20 mouse cellular contexts compared by ENCODE assay signal in the genomic region with DNA sequence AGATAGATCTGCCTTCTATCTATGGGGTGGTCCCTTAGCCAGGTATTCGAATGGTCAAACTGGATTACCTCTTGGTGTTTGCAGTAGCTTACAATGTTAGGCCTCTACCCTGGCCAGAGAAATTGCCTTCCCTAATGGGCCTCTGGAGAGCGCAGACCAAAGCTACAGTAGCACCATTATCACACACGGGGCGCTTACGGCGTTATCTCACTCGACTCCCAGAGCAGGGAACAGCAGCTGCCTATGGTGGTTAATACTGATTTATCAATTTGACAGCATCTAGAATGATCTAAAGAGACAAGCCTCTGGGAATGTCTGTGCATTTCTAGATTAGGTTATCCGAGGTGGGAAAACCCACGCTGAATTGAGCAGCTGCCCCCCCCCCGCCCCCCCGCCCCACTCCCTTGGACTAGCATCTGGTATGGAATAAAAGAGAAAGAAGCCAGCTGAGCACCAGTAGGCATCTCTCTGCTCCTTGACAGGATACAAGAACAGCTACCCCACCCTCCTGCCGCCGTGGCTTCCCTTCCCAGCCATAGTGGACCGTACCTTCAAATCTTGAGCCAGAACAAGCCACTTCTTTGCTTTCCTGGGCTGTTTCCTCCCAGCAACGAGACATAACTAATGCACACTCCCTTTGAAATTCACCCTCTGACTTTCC.
DNase-seq lines count a peak whose midpoint lies in the region; ATAC-seq lines count a peak whose summit lies in the region.
"Had no signal": no experiment of that assay in that cellular context is flagged by ENCODE, and none has a peak within 500 bp of the region (broad histone marks: within the 10 kb centered on the region; RNA-seq: fewer than 3 reads in every experiment).

No protein-coding gene starts in this region.

- peak; percentile 35; the same call in 1 of the 2 replicates for ATAC-seq in lung, embryonic 15.5 days (ENCODE audit: borderline replicate concordance, extremely low read depth, low FRiP score, low TSS enrichment)
- peak; percentile 71; the same call in 1 of the 2 replicates for ATAC-seq in hindbrain, embryonic 16.5 days
- ATAC-seq in heart, embryonic 11.5 days (replicated peaks; ENCODE audit: insufficient number of reproducible peaks, low FRiP score, low TSS enrichment), result no peak
- ATAC-seq: intestine, embryonic 16.5 days; liver, postnatal 0 days had no signal

- no peak overlapping the region for H3K27ac ChIP-seq in lung, embryonic 15.5 days
- H3K27ac ChIP-seq in hindbrain, embryonic 16.5 days (ENCODE audit: low read depth, low read length), result no peak overlapping the region
- H3K27ac ChIP-seq in heart, embryonic 11.5 days (ENCODE audit: low read depth, low read length), result no peak overlapping the region
- H3K27ac ChIP-seq: embryonic facial prominence, embryonic 12.5 days; kidney, postnatal 0 days had no signal

- no peak overlapping the region for H3K4me2 ChIP-seq in lung, embryonic 15.5 days
- no peak overlapping the region for H3K4me2 ChIP-seq in hindbrain, embryonic 16.5 days (ENCODE audit: low read length)
- no peak overlapping the region for H3K4me2 ChIP-seq in heart, embryonic 11.5 days
- H3K4me2 ChIP-seq: embryonic facial prominence, embryonic 12.5 days; heart, embryonic 12.5 days had no signal

- H3K27me3 ChIP-seq in lung, embryonic 15.5 days, result no peaks in the 10 kb centered on the region
- H3K27me3 ChIP-seq in hindbrain, embryonic 16.5 days (replicated peaks; ENCODE audit: control insufficient read depth, insufficient read depth, low read length), result no peaks in the 10 kb centered on the region
- no peaks in the 10 kb centered on the region for H3K27me3 ChIP-seq in heart, embryonic 11.5 days (ENCODE audit: control insufficient read depth, insufficient read depth, low read length)
- H3K27me3 ChIP-seq: CH12.LX; embryonic facial prominence, embryonic 12.5 days had no signal

- H3K4me1 ChIP-seq in lung, embryonic 15.5 days, result no peaks in the 10 kb centered on the region
- peaks cover 8% of the 10 kb centered on the region for H3K4me1 ChIP-seq in hindbrain, embryonic 16.5 days (ENCODE audit: control insufficient read depth, insufficient read depth, low read depth, low read length)
- no peaks in the 10 kb centered on the region for H3K4me1 ChIP-seq in heart, embryonic 11.5 days (ENCODE audit: control insufficient read depth, insufficient read depth, low read length)
- H3K4me1 ChIP-seq: embryonic facial prominence, embryonic 12.5 days; heart, embryonic 12.5 days had no signal

- no peak overlapping the region for H3K9ac ChIP-seq in lung, embryonic 15.5 days
- no peak overlapping the region for H3K9ac ChIP-seq in hindbrain, embryonic 16.5 days (ENCODE audit: low read depth, low read length)
- no peak overlapping the region for H3K9ac ChIP-seq in heart, embryonic 11.5 days (ENCODE audit: low read depth, low read length)
- H3K9ac ChIP-seq: embryonic facial prominence, embryonic 12.5 days; heart, embryonic 12.5 days; liver, postnatal 0 days had no signal

- DNase-seq in embryo, embryonic 11 days, result peak; percentile 20
- no peak for DNase-seq in embryo, embryonic 9.5 days (ENCODE audit: extremely low spot score)
- no peak for DNase-seq in lung, postnatal 25 days (ENCODE audit: low spot score)
- peak; percentile 52 for DNase-seq in retina, embryonic 14.5 days (ENCODE audit: low spot score)
- DNase-seq in gastrocnemius, adult 8-10 months (ENCODE audit: low spot score in 2 of 2), result no peak
- DNase-seq: adrenal gland, adult 2 months; cerebellum, adult 11 months; cerebellum, postnatal 25 days; heart, postnatal 36 days; liver, postnatal 0 days; lung, postnatal 36 days; thymus, postnatal 25 days had no signal

- H3K4me3 ChIP-seq in lung, embryonic 15.5 days, result no peak overlapping the region
- no peak overlapping the region for H3K4me3 ChIP-seq in hindbrain, embryonic 16.5 days (ENCODE audit: low read length)
- H3K4me3 ChIP-seq in heart, embryonic 11.5 days (ENCODE audit: low read depth, low read length), result no peak overlapping the region
- H3K4me3 ChIP-seq: embryonic facial prominence, embryonic 12.5 days; heart, embryonic 12.5 days had no signal

- WGBS in lung, embryonic 15.5 days, result 40% methylated on average over 15 of the region's 15 CpGs
- 35% methylated on average over 15 of the region's 15 CpGs for WGBS in hindbrain, embryonic 16.5 days
- WGBS in heart, embryonic 11.5 days (ENCODE audit: insufficient replicate concordance), result 29% methylated on average over 15 of the region's 15 CpGs

- no peaks in the 10 kb centered on the region for H3K36me3 ChIP-seq in lung, embryonic 15.5 days
- no peaks in the 10 kb centered on the region for H3K36me3 ChIP-seq in hindbrain, embryonic 16.5 days (ENCODE audit: control insufficient read depth, insufficient read depth, low read length)
- no peaks in the 10 kb centered on the region for H3K36me3 ChIP-seq in heart, embryonic 11.5 days (ENCODE audit: control insufficient read depth, insufficient read depth, low read length)
- H3K36me3 ChIP-seq: embryonic facial prominence, embryonic 12.5 days; heart, embryonic 12.5 days had no signal

- no peaks in the 10 kb centered on the region for H3K9me3 ChIP-seq in lung, embryonic 15.5 days
- no peaks in the 10 kb centered on the region for H3K9me3 ChIP-seq in hindbrain, embryonic 16.5 days (ENCODE audit: control insufficient read depth, low read length)
- no peaks in the 10 kb centered on the region for H3K9me3 ChIP-seq in heart, embryonic 11.5 days (replicated peaks; ENCODE audit: control insufficient read depth, low read length)

Comparison
In these comparisons a context has a peak if more than half of its experiments do, and no peak if none do; other contexts are left out.
1. DNase-seq: peak in embryo, embryonic 11 days (single experiment) and retina, embryonic 14.5 days (single experiment); none in embryo, embryonic 9.5 days (single experiment), lung, postnatal 25 days (single experiment) and gastrocnemius, adult 8-10 months (0 of 2).